Mouse (Mus musculus): ENCODE measurements around the gene Fgfr2. TPM values are rescaled to one million over a fixed set of nuclear protein-coding genes. Genes with fewer than 3 reads are reported as not detected.

Fgfr2 gene
- polyA plus RNA-seq, 1 experiment from 2014 or later: 123 TPM

- Histone ChIP-seq H3K36me3 (no peaks in the 10 kb centered on the region), H3K4me1 (peaks cover 14% of the 10 kb centered on the region), H3K9ac (peak overlapping the region; percentile 80), H3K4me2 (replicated peaks) (peak overlapping the region; percentile 81), H3K27me3 (peaks cover 15% of the 10 kb centered on the region), H3K27ac (no peak overlapping the region), H3K9me3 (no peaks in the 10 kb centered on the region), H3K4me3 (peak overlapping the region; percentile 78)
- ATAC-seq (ENCODE audit: low FRiP score, low read depth): no peak
- WGBS: 3% methylated on average over 13 of the region's 13 CpGs
Observed at GRCm38 (mm10) chr7:130866640-130867039, 2256.5 kb downstream of the Fgfr2 start.

GRCm38 (mm10) chr7:130865613-130866591 lies 2257.2 kb downstream of the Fgfr2 start, which contains the start of gene Plekha1:
Plekha1 (plus strand) TSS chr7:130865756.
- Histone ChIP-seq H3K4me2 (replicated peaks) (peak within 1 kb of the TSS; percentile 81), H3K36me3 (no peaks in the 10 kb centered on the region), H3K4me1 (peaks cover 21% of the 10 kb centered on the region), H3K4me3 (peak within 1 kb of the TSS; percentile 78), H3K27me3 (peaks cover 15% of the 10 kb centered on the region), H3K9ac (peak within 1 kb of the TSS; percentile 80), H3K27ac (peak within 1 kb of the TSS; percentile 33; the same call in 1 of the 2 replicates), H3K9me3 (no peaks in the 10 kb centered on the region)
- WGBS: under 1% methylated on average over 87 of the region's 114 CpGs
- peak; percentile 97 for ATAC-seq (ENCODE audit: low FRiP score, low read depth)

DNA sequence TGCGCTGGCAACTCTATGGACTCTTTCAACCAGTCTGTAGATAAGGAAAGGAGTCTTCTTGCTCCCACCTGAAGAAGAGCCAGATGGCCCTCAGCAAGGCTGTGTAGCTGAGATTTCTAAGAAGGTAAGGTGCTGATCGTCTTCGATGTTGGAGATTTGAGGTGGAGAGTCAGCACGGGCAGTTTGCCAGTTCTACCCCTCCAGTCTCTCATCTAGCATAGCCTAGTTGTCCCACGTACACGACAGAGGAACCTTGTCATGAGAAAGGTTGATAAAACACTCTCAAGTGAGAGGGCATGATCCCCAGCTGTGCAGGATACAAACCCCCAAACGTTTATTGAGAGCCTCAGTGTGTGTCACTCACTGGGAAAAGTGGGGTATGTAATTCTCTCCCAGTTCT lies 2258.4 kb downstream of the Fgfr2 start:
- 82% methylated on average over 7 of the region's 7 CpGs for WGBS
- Histone ChIP-seq H3K4me3 (no peak overlapping the region), H3K27me3 (peaks cover 15% of the 10 kb centered on the region), H3K9me3 (no peaks in the 10 kb centered on the region), H3K4me1 (peaks cover 29% of the 10 kb centered on the region), H3K4me2 (replicated peaks) (no peak overlapping the region), H3K36me3 (no peaks in the 10 kb centered on the region), H3K9ac (no peak overlapping the region), H3K27ac (no peak overlapping the region)
- no peak for ATAC-seq (ENCODE audit: low FRiP score, low read depth)

DNA sequence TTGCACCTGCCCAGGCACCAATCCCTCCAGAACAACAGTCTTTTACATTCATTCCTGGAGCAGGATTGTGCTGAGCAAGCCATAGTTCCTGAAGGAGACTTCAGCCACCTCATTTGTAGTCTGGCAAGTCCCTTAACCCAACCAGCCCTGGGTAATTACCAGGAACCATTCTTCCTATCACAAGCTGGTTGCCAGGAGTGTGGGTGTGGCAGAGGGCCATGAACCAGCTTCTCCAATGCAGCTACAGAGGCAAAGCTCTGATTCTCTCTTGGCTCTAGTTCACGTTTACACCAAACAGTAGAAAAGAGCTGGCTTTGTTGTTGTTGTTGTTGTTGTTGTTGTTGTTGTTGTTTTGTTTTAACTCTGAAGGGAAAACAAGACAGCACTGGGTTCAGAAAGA lies 2260.6 kb downstream of the Fgfr2 start:
- H3K4me2 ChIP-seq (replicated peaks): no peak overlapping the region

GRCm38 (mm10) chr7:130860721-130861142 lies 2262.4 kb downstream of the Fgfr2 start:
- H3K36me3 ChIP-seq: no peaks in the 10 kb centered on the region
- peak; percentile 4; the same call in 1 of the 2 replicates for ATAC-seq (ENCODE audit: low FRiP score, low read depth)
- peaks cover 26% of the 10 kb centered on the region for H3K4me1 ChIP-seq
- H3K9ac ChIP-seq: no peak overlapping the region
- WGBS: 21% methylated on average over 11 of the region's 11 CpGs
- no peak overlapping the region for H3K4me3 ChIP-seq
- no peaks in the 10 kb centered on the region for H3K9me3 ChIP-seq
- peak overlapping the region; percentile 40 for H3K4me2 ChIP-seq (replicated peaks)
- no peak overlapping the region for H3K27ac ChIP-seq
- H3K27me3 ChIP-seq: peaks cover 26% of the 10 kb centered on the region

More for the DNA sequence above, 2260.6 kb downstream of the Fgfr2 start:
- Histone ChIP-seq H3K27me3 (peaks cover 22% of the 10 kb centered on the region), H3K9ac (no peak overlapping the region), H3K9me3 (no peaks in the 10 kb centered on the region), H3K36me3 (no peaks in the 10 kb centered on the region), H3K4me1 (peaks cover 29% of the 10 kb centered on the region), H3K4me3 (no peak overlapping the region), H3K27ac (no peak overlapping the region)
- ATAC-seq (ENCODE audit: low FRiP score, low read depth): no peak
- 36% methylated on average over 1 of the region's 1 CpGs for WGBS

DNA sequence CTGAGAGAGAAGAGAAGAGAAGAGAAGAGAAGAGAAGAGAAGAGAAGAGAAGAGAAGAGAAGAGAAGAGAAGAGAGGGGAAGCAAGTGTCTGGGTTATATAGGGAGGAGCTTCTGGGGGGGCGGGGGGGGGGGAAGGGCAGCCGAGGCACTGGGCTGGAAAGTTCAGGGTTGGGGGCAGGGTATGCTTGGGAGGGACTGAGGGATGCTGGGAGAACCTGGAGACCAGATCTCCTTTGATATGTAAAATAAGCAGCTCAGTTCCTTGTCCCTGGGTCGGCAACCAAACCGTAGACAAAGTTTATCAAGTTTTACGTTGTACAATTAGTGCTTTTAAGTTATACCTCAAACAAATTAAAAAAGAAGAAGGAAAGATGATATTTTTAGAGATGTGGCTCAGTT lies 2263.2 kb downstream of the Fgfr2 start:
- no peaks in the 10 kb centered on the region for H3K9me3 ChIP-seq
- H3K4me1 ChIP-seq: peaks cover 26% of the 10 kb centered on the region
- 48% methylated on average over 4 of the region's 5 CpGs for WGBS
- peaks cover 27% of the 10 kb centered on the region for H3K27me3 ChIP-seq
- no peak overlapping the region for H3K4me3 ChIP-seq
- no peak overlapping the region for H3K4me2 ChIP-seq (replicated peaks)
- no peak for ATAC-seq (ENCODE audit: low FRiP score, low read depth)
- H3K36me3 ChIP-seq: no peaks in the 10 kb centered on the region
- no peak overlapping the region for H3K27ac ChIP-seq
- no peak overlapping the region for H3K9ac ChIP-seq

DNA sequence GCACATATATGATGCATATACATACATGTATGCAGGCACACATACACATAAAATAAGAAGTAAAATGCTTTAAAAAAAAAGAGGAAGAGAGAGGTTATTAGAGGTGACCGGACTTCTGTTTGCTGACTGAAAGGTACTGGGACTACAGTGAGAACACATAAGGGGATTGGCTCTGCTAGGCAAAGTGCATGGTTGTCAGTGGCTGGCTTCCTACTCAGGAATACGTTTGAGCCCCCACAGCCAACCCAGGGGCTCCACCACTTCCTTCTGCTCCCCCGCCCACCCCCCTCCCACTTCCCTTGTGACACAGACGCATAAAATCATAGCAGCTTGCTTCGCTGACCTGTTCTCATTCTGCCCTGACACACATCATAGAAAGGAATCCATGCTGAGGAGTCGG lies 2265.2 kb downstream of the Fgfr2 start:
- no peak overlapping the region for H3K9ac ChIP-seq
- peaks cover 12% of the 10 kb centered on the region; the same call in 1 of the 2 replicates for H3K27me3 ChIP-seq
- no peak for ATAC-seq (ENCODE audit: low FRiP score, low read depth)
- 72% methylated on average over 6 of the region's 6 CpGs for WGBS
- H3K4me3 ChIP-seq: no peak overlapping the region
- H3K4me2 ChIP-seq (replicated peaks): no peak overlapping the region
- no peaks in the 10 kb centered on the region for H3K9me3 ChIP-seq
- H3K4me1 ChIP-seq: peaks cover 26% of the 10 kb centered on the region
- no peak overlapping the region for H3K27ac ChIP-seq
- no peaks in the 10 kb centered on the region for H3K36me3 ChIP-seq

DNA sequence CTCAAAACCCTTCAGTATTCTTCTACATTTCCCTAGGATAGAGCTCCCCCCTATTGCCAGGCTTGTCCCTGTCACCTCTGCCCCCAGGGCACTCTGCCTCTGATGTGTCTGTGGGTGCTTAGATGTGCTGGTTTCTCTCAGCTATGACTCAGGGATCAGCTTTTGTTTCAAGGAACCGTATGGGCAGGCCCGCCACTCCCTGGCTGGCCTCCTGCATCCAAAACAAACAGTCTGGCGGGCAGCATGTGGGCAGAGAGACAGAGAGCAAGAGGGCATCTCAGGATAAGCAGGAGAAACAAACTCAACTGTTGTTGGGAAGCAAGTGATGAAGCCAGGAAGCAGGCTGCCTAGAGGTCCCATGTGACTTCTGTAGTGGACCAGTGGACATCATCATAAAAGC lies 2267.5 kb downstream of the Fgfr2 start:
- 45% methylated on average over 3 of the region's 3 CpGs for WGBS
- Histone ChIP-seq H3K9me3 (no peaks in the 10 kb centered on the region), H3K4me2 (replicated peaks) (no peak overlapping the region), H3K27me3 (peaks cover 12% of the 10 kb centered on the region; the same call in 1 of the 2 replicates), H3K36me3 (no peaks in the 10 kb centered on the region), H3K4me3 (no peak overlapping the region), H3K27ac (no peak overlapping the region), H3K9ac (no peak overlapping the region), H3K4me1 (peaks cover 6% of the 10 kb centered on the region)
- no peak for ATAC-seq (ENCODE audit: low FRiP score, low read depth)

- Histone ChIP-seq H3K36me3 (no peaks in the 10 kb centered on the region), H3K9ac (no peak overlapping the region), H3K27me3 (peaks cover 12% of the 10 kb centered on the region; the same call in 1 of the 2 replicates), H3K4me3 (no peak overlapping the region), H3K27ac (no peak overlapping the region), H3K4me1 (no peaks in the 10 kb centered on the region), H3K9me3 (no peaks in the 10 kb centered on the region), H3K4me2 (replicated peaks) (no peak overlapping the region)
- WGBS: 79% methylated on average over 4 of the region's 4 CpGs
- ATAC-seq (ENCODE audit: low FRiP score, low read depth): no peak
Observed at GRCm38 (mm10) chr7:130854684-130855292, 2268.4 kb downstream of the Fgfr2 start.

- Histone ChIP-seq H3K27ac (no peak overlapping the region), H3K9ac (no peak overlapping the region), H3K4me1 (no peaks in the 10 kb centered on the region), H3K9me3 (no peaks in the 10 kb centered on the region), H3K4me2 (replicated peaks) (no peak overlapping the region), H3K27me3 (no peaks in the 10 kb centered on the region), H3K36me3 (no peaks in the 10 kb centered on the region), H3K4me3 (no peak overlapping the region)
- ATAC-seq (ENCODE audit: low FRiP score, low read depth): no peak
- 87% methylated on average over 17 of the region's 17 CpGs for WGBS
Observed at GRCm38 (mm10) chr7:130847164-130847718, 2275.9 kb downstream of the Fgfr2 start.

DNA sequence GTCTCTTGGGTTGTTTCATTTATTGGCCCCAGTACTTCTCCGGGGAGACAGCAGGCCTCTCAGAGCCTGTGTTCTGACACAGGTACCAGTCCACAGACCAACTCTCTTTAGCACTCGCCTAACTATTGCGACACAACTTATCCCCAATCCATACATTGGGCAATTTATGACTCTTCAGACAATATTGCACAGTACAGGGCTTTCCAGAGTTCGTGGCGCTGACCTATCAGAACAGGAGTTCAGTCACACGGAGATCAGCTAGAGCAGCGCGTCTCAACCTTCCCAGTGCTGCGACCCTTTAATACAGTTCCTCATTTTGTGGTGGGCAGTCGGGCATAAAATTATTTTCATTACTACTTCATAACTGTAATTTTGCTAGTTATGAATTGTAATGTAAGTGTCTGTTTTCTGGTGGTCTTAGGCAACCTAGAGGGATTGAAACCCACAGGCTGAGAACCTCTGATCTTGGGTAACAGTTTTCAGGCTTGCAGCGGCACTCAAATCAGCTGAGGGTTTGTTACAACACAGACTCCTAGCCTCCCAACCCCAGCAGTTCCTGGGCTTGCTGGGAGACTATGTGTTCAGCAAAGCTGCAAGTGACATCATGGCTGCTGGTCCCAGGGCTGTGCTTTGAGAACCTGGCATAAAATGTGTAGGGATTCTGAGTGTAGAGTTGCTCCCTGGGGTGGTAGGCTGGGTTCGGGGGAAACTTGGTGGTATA lies 2283.6 kb downstream of the Fgfr2 start:
- H3K27me3 ChIP-seq: peaks cover 6% of the 10 kb centered on the region; the same call in 1 of the 2 replicates
- 87% methylated on average over 12 of the region's 12 CpGs for WGBS

More for the DNA sequence above, 2283.6 kb downstream of the Fgfr2 start:
- no peak overlapping the region for H3K4me3 ChIP-seq
- ATAC-seq (ENCODE audit: low FRiP score, low read depth): no peak
- H3K4me2 ChIP-seq (replicated peaks): no peak overlapping the region
- H3K27ac ChIP-seq: no peak overlapping the region
- peaks cover 7% of the 10 kb centered on the region for H3K4me1 ChIP-seq
- H3K9me3 ChIP-seq: no peaks in the 10 kb centered on the region
- no peak overlapping the region for H3K9ac ChIP-seq
- no peaks in the 10 kb centered on the region for H3K36me3 ChIP-seq
